Mouse (Mus musculus) hindbrain, embryonic 13.5 days (tissue): ENCODE results near the gene Kcnmb1. TPM values are rescaled to one million over a fixed set of nuclear protein-coding genes. Genes with fewer than 3 reads are reported as not detected.

Source experiments
- ATAC-seq: fragments of 200-750 bp; cut with Nextera tagmentation; 2 replicates; pipeline ENCODE4 v1.8.0; 2017; ENCODE audit warnings: moderate TSS enrichment; ENCODE audit not compliant: low FRiP score
- H3K27ac ChIP-seq: fragments of 300-500 bp; sonication (generic); 2 replicates; pipeline ENCODE4 v1.5.1; 2015; ENCODE audit warnings: inconsistent platforms, mild to moderate bottlenecking, moderate library complexity
- H3K27me3 ChIP-seq: fragments of 300-500 bp; sonication (generic); 2 replicates; pipeline ENCODE4 v1.6.1; 2015; ENCODE audit warnings: mild to moderate bottlenecking, inconsistent platforms
- H3K36me3 ChIP-seq: fragments of 300-500 bp; sonication (generic); 2 replicates; pipeline ENCODE4 v1.6.1; 2015; ENCODE audit warnings: mild to moderate bottlenecking, inconsistent platforms
- H3K4me1 ChIP-seq: fragments of 300-500 bp; sonication (generic); replicated peaks from 2 replicates; pipeline ENCODE4 v1.6.1; 2015; ENCODE audit warnings: inconsistent platforms
- H3K4me2 ChIP-seq: fragments of 300-500 bp; sonication (generic); 2 replicates; pipeline ENCODE4 v1.6.1; 2015; ENCODE audit warnings: inconsistent platforms, mild to moderate bottlenecking, moderate library complexity
- H3K4me3 ChIP-seq: fragments of 300-500 bp; sonication (generic); 2 replicates; pipeline ENCODE4 v1.5.1; 2015; ENCODE audit warnings: mild to moderate bottlenecking, inconsistent platforms
- H3K9ac ChIP-seq: fragments of 300-500 bp; sonication (generic); 2 replicates; pipeline ENCODE4 v1.6.1; 2015; ENCODE audit warnings: mild to moderate bottlenecking, inconsistent platforms
- H3K9me3 ChIP-seq: fragments of 300-500 bp; sonication (generic); 2 replicates; pipeline ENCODE4 v1.6.1; 2016; ENCODE audit warnings: inconsistent platforms
- WGBS: fragments of 180-500 bp; shearing (Covaris S2); methylation state at CpG from one replicate; pipeline ENCODE4 v1.1.7; 2015; 5-methylcytosine and 5-hydroxymethylcytosine counted together
- polyA plus RNA-seq: library from polyadenylated mRNA; unstranded; fragments of >200 nt; fragmentation: Nextera tagmentation; extraction: Ambion mirVana; gene quantifications from 2 replicates; pipeline ENCODE4 v1.2.1, GENCODE M21; 2015

Kcnmb1 gene
- polyA plus RNA-seq, 1 experiment from 2014 or later = 0.27 TPM

DNA sequence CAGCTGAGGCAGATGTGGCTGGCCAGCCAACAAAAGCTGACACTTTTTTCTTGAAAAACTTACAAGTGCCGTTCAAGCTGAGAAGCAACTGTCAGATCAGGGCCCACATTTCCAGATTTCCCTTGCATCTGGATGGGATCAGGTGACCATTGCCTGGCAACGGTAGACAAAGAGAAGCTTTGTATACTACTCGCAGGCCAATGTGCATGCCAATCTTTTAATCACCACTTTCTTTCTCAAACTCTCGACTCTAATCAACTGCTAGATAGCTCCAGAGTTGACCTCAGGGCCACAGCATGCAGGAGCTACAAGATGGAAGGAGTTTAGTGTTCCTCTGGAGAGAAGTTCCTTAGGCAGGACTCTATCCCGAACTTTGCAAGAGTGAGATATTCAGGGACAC, 11.7 kb upstream of the Kcnmb1 start:
- Histone ChIP-seq H3K36me3 (no peaks in the 10 kb centered on the region), H3K4me2 (no peak overlapping the region), H3K9ac (no peak overlapping the region), H3K27ac (no peak overlapping the region), H3K9me3 (no peaks in the 10 kb centered on the region), H3K27me3 (no peaks in the 10 kb centered on the region), H3K4me3 (no peak overlapping the region), H3K4me1 (no peaks in the 10 kb centered on the region)
- 32% methylated on average over 5 of the region's 5 CpGs for WGBS
- no peak for ATAC-seq

- H3K27ac ChIP-seq = no peak overlapping the region
- no peak overlapping the region for H3K4me2 ChIP-seq
- H3K36me3 ChIP-seq = no peaks in the 10 kb centered on the region
- no peaks in the 10 kb centered on the region for H3K9me3 ChIP-seq
- no peaks in the 10 kb centered on the region for H3K4me1 ChIP-seq
- WGBS = 87% methylated on average over 8 of the region's 8 CpGs
- H3K4me3 ChIP-seq = no peak overlapping the region
- no peak for ATAC-seq
- H3K9ac ChIP-seq = no peak overlapping the region
- H3K27me3 ChIP-seq = no peaks in the 10 kb centered on the region
Measured at GRCm38 (mm10) chr11:33951684-33952625, 10.9 kb upstream of the Kcnmb1 start.

GRCm38 (mm10) chr11:33955982-33956381, 6.8 kb upstream of the Kcnmb1 start:
- 81% methylated on average over 4 of the region's 4 CpGs for WGBS
- H3K4me3 ChIP-seq = no peak overlapping the region
- H3K9ac ChIP-seq = no peak overlapping the region
- no peak for ATAC-seq
- no peaks in the 10 kb centered on the region for H3K36me3 ChIP-seq
- H3K27ac ChIP-seq = no peak overlapping the region
- H3K27me3 ChIP-seq = no peaks in the 10 kb centered on the region
- no peaks in the 10 kb centered on the region for H3K9me3 ChIP-seq
- 0 out of 2 replicates have a peak, but pooled peaks cover 6% of the 10 kb centered on the region for H3K4me1 ChIP-seq
- H3K4me2 ChIP-seq = no peak overlapping the region

DNA sequence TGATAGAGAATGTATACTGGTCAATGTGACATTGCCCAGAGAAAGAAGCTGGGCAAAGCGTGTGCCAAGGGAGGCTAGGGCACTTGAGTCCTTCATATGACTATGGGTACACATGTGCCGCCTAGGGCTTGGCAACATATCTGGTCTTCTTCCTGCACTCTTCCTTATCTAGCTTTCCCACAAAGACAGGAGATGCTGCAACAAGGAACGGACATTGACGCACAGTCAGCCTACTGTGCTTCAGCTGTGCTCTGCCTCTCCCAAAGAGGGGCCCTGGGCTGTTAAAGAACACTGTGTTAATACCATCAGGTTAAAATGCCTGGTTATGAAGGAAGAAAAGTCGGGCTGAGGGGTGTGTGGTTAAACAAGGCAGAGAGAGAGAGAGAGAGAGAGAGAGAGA, 6.2 kb upstream of the Kcnmb1 start:
- no peaks in the 10 kb centered on the region for H3K27me3 ChIP-seq
- H3K4me3 ChIP-seq = no peak overlapping the region
- ATAC-seq = no peak
- H3K9ac ChIP-seq = no peak overlapping the region
- H3K4me2 ChIP-seq = no peak overlapping the region
- no peak overlapping the region for H3K27ac ChIP-seq
- no peaks in the 10 kb centered on the region for H3K36me3 ChIP-seq
- no peaks in the 10 kb centered on the region for H3K9me3 ChIP-seq
- WGBS = 93% methylated on average over 5 of the region's 5 CpGs
- H3K4me1 ChIP-seq = 0 out of 2 replicates have a peak, but pooled peaks cover 6% of the 10 kb centered on the region

- H3K27me3 ChIP-seq = no peaks in the 10 kb centered on the region
- H3K4me3 ChIP-seq = no peak overlapping the region
- no peak overlapping the region for H3K27ac ChIP-seq
- no peaks in the 10 kb centered on the region for H3K36me3 ChIP-seq
- H3K4me2 ChIP-seq = no peak overlapping the region
- no peak overlapping the region for H3K9ac ChIP-seq
- 0 out of 2 replicates have a peak, but pooled peaks cover 6% of the 10 kb centered on the region for H3K4me1 ChIP-seq
- WGBS = 64% methylated on average over 6 of the region's 6 CpGs
- no peak for ATAC-seq
- no peaks in the 10 kb centered on the region for H3K9me3 ChIP-seq
Measured at GRCm38 (mm10) chr11:33957595-33957994, 5.2 kb upstream of the Kcnmb1 start.

DNA sequence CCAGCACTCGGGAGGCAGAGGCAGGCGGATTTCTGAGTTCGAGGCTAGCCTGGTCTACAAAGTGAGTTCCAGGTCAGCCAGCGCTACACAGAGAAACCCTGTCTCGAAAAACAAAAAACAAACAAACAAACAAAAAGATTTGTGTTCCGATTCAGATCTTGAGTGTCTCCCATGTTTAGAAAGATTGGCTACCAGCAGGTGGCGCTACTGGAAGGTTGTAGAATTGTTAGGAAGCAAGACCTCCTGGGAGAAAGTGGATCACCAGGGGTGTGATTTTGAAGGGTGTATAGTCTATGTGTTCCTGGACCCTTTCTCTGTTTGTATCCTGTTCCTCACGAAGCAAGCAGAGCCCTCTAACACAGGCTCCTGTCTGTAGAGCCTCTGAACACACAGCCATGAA, 4.1 kb upstream of the Kcnmb1 start:
- Histone ChIP-seq H3K27me3 (no peaks in the 10 kb centered on the region), H3K9me3 (no peaks in the 10 kb centered on the region), H3K36me3 (no peaks in the 10 kb centered on the region), H3K4me3 (no peak overlapping the region), H3K9ac (no peak overlapping the region), H3K27ac (no peak overlapping the region), H3K4me1 (peaks cover 14% of the 10 kb centered on the region; the same call in 1 of the 2 replicates), H3K4me2 (no peak overlapping the region)
- ATAC-seq = no peak
- 87% methylated on average over 8 of the region's 8 CpGs for WGBS

DNA sequence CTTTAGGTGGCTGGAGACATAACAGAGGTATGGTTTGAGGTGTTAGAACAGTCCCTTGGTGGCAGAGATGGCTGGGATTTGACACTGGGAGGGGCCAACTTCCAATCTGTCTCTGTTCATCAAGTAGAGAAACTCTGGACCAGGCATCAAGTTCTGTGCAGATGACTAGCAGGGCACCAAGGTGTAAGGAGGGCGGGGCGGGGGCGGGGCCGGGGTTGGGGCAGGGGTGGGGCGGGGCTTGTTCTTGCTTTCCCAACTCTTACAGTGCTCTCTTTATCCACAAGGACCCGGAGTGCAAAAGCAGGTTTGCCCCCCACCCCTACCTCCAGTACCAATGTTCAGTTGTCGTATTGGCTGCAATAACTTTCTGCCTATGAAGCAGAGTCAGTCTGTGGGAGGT, 635 bp upstream of the Kcnmb1 start:
- H3K4me2 ChIP-seq = no peak overlapping the region
- H3K4me1 ChIP-seq = peaks cover 18% of the 10 kb centered on the region; the same call in 1 of the 2 replicates
- no peak overlapping the region for H3K27ac ChIP-seq
- H3K4me3 ChIP-seq = no peak overlapping the region
- no peaks in the 10 kb centered on the region for H3K36me3 ChIP-seq
- H3K27me3 ChIP-seq = no peaks in the 10 kb centered on the region
- 49% methylated on average over 7 of the region's 7 CpGs for WGBS
- ATAC-seq = no peak
- H3K9me3 ChIP-seq = no peaks in the 10 kb centered on the region
- H3K9ac ChIP-seq = no peak overlapping the region

- Histone ChIP-seq H3K9me3 (no peaks in the 10 kb centered on the region), H3K4me1 (peaks cover 12% of the 10 kb centered on the region; the same call in 1 of the 2 replicates), H3K36me3 (no peaks in the 10 kb centered on the region), H3K9ac (no peak overlapping the region), H3K4me2 (no peak overlapping the region), H3K27ac (no peak overlapping the region), H3K4me3 (no peak overlapping the region), H3K27me3 (0 out of 2 replicates have a peak, but pooled peaks cover 4% of the 10 kb centered on the region)
- ATAC-seq = no peak
- WGBS = 46% methylated on average over 2 of the region's 2 CpGs
Measured at GRCm38 (mm10) chr11:33965380-33965779, 2.6 kb downstream of the Kcnmb1 start.

DNA sequence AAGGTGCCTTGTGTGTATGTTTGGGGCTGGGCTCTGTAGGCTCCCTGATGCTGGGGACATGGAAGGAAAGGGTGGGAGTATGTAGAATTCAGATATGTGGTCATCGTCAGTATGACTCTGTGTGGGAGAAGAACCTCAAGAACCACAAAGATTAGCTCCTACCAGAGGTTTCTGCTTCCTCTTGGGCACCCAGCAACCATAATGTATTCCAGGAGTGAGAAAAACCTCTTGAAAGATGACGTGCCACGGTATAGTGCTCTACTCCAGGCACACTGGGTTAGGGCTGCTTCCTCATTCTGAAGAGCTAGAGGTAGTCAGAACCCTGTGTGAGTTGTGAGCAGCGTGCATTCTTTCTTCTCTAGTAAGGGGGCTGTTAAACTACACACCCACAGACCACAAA, 4.9 kb downstream of the Kcnmb1 start:
- no peak overlapping the region for H3K4me2 ChIP-seq
- no peak overlapping the region for H3K27ac ChIP-seq
- no peaks in the 10 kb centered on the region for H3K9me3 ChIP-seq
- no peak overlapping the region for H3K9ac ChIP-seq
- 79% methylated on average over 4 of the region's 4 CpGs for WGBS
- H3K36me3 ChIP-seq = no peaks in the 10 kb centered on the region
- H3K4me1 ChIP-seq = peaks cover 12% of the 10 kb centered on the region; the same call in 1 of the 2 replicates
- H3K27me3 ChIP-seq = 0 out of 2 replicates have a peak, but pooled peaks cover 4% of the 10 kb centered on the region
- H3K4me3 ChIP-seq = no peak overlapping the region
- ATAC-seq = no peak

- WGBS = 86% methylated on average over 3 of the region's 3 CpGs
Measured at GRCm38 (mm10) chr11:33969199-33969598, 6.4 kb downstream of the Kcnmb1 start.

GRCm38 (mm10) chr11:33972114-33972513, 9.3 kb downstream of the Kcnmb1 start:
- Histone ChIP-seq H3K27ac (no peak overlapping the region), H3K4me2 (no peak overlapping the region), H3K27me3 (0 out of 2 replicates have a peak, but pooled peaks cover 4% of the 10 kb centered on the region), H3K9me3 (no peaks in the 10 kb centered on the region), H3K4me3 (no peak overlapping the region), H3K36me3 (no peaks in the 10 kb centered on the region), H3K9ac (no peak overlapping the region), H3K4me1 (0 out of 2 replicates have a peak, but pooled peaks cover 2% of the 10 kb centered on the region)
- ATAC-seq = no peak
- 88% methylated on average over 7 of the region's 7 CpGs for WGBS

More at GRCm38 (mm10) chr11:33969199-33969598, 6.4 kb downstream of the Kcnmb1 start:
- Histone ChIP-seq H3K4me1 (0 out of 2 replicates have a peak, but pooled peaks cover 4% of the 10 kb centered on the region), H3K4me2 (no peak overlapping the region), H3K9me3 (no peaks in the 10 kb centered on the region), H3K27ac (no peak overlapping the region), H3K9ac (no peak overlapping the region), H3K27me3 (0 out of 2 replicates have a peak, but pooled peaks cover 4% of the 10 kb centered on the region), H3K36me3 (no peaks in the 10 kb centered on the region), H3K4me3 (no peak overlapping the region)
- ATAC-seq = no peak

DNA sequence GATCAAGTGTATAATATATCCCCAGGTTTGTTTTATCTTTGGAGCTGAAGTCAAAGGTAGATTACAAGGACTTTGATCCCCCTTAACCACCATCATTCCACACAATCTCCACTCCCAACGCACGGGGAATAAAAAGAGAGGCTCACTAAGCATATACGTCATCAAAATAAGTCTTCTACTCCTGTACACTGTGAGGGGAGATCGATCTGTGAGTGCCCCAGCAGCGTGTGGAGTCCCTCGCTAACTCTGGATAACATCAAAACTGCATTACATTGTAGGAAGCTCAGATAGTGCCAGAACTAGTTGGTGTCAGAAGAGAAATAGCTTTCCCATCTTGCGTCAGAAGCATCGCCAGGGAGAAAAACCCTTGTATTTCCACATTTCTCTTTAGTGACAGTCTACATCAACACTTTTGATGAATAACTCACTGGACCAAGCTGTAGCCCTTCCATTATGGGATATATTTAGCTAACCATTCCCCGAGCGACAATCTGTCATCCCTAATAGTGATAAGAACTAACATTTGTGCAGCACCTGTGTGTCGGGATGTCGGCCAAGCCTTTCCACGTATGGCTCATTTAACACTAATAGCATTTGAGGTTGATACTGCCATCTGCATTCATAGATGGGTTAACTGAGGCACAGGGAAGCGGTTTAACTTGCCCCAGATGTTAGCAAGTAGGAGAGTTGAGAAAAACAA, 11.7 kb downstream of the Kcnmb1 start:
- Histone ChIP-seq H3K4me3 (no peak overlapping the region), H3K27me3 (0 out of 2 replicates have a peak, but pooled peaks cover 4% of the 10 kb centered on the region), H3K36me3 (no peaks in the 10 kb centered on the region), H3K4me2 (no peak overlapping the region), H3K4me1 (0 out of 2 replicates have a peak, but pooled peaks cover 2% of the 10 kb centered on the region), H3K27ac (no peak overlapping the region), H3K9me3 (no peaks in the 10 kb centered on the region), H3K9ac (no peak overlapping the region)
- ATAC-seq = no peak
- 76% methylated on average over 14 of the region's 14 CpGs for WGBS
